Mouse (Mus musculus): ENCODE data around the gene Ralgapa2.

The Ralgapa2 gene

GRCm38 (mm10) chr2:146361076-146361475 lies 151.1 kb downstream of the Ralgapa2 start:
- DNase-seq (ENCODE audit: low spot score in 2 of 2), result no peak

DNA sequence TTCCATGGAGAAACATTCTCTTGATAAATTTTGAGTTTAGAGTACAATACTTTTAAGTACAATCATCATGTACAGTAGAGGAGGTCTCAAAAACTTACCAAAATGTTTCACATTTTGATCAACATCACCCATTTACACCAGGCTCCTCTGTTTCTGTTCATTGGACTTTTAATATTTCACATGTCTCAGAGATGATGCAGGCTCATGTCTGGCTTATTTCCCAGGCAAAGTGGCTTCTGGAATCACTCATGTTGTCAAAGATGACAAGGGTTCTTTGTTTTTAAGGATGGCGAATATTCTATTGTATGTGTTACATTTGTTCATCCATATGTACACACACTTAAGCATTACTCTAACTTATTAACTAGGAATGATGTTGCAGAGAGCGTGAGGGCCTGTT lies 152.5 kb downstream of the Ralgapa2 start:
- no peak for DNase-seq (ENCODE audit: low spot score in 2 of 2)

DNA sequence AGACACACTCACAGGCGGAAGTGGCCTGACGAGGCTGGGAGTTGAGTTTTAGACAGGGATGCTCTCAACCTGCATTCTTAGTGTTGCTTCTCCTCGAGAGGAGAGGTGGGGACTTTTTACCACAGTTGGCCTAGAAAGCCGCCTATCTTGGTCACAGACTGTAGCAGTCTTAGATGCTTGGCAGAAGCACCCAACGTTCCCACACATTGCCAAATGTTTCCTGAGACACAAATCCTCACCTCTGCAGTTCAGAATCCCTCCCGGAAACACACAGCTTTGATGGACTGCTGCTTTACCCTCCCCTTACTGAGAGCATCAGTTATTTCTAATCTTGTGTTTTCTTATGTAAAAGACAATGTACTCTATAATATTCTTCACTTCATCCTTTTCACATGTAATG lies 155.6 kb downstream of the Ralgapa2 start:
- no peak for DNase-seq (ENCODE audit: low spot score in 2 of 2)

- DNase-seq (ENCODE audit: low spot score in 2 of 2), result no peak
Measured at GRCm38 (mm10) chr2:146350230-146350629, 161.9 kb downstream of the Ralgapa2 start.

DNA sequence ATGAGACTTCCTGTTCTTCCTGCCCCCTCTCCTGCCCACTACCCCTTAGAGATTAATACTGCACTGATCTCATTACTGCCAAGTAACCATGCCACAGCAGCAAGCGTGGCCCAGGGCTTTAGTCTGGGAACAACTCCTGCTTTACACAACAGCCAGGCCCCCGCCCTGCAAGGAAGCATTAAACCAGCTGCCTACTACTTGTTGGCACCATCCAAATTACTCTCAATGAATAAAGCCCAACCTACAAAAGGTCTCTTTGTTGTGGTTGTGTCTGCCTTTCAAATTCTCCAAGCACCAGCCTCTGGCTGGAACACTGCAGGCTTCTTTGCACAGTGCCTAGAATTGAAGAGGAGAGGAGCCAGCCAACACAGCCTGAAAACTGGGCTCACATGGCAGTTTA lies 164.2 kb downstream of the Ralgapa2 start:
- no peak for DNase-seq (ENCODE audit: low spot score in 2 of 2)

GRCm38 (mm10) chr2:146340090-146340489 lies 172.1 kb downstream of the Ralgapa2 start:
- DNase-seq (ENCODE audit: low spot score in 2 of 2), result no peak

DNA sequence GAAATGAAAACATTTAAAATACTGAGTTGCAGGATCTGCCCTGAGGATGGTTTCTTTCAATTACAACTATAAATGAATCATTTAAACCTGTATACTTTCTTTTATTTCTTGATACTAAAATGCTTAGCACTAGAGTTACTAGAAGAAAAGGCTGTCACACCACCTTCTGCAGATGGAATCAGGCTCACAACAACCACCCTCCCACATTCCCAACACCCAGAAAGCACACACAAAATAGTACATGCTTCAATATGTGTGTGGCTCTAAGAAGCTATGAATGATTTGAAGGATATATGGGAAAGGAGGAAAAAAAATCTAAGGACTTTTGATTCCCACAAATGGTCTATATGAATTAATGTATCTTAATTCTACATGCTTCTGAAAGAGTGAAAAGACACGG lies 174.6 kb downstream of the Ralgapa2 start:
- DNase-seq (ENCODE audit: low spot score in 2 of 2), result no peak

DNA sequence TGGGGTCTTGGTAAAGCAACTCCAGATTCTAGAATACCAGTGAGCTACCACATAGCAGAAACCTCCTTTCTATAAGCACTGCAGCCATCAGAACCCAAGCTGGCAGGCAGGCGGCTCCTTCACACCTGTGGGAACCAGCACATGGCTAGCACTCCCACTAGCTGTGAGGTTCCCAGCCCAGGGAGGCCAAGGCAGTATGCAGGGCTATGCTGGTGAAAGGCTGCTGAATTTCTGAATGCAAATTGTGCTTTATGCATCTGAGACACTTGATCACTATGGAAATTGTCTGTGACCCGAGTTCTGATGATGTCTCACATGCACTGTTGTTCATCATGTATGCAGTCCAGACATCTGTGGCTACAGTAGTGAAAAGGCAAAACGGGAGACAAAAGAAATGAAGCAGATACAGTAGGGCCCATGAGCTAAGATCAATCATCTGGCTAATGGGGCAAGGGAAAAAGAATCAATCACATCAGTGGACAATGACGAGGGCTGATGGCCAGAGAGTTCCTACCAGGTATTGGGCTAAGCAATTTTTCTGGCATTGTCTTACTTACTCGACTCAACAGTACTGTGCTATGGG lies 180.2 kb downstream of the Ralgapa2 start:
- DNase-seq (ENCODE audit: low spot score in 2 of 2), result no peak

GRCm38 (mm10) chr2:146330772-146331281 lies 181.3 kb downstream of the Ralgapa2 start:
- DNase-seq (ENCODE audit: low spot score in 2 of 2), result no peak

GRCm38 (mm10) chr2:146330101-146330500 lies 182.0 kb downstream of the Ralgapa2 start:
- DNase-seq (ENCODE audit: low spot score in 2 of 2), result no peak

GRCm38 (mm10) chr2:146326654-146327053 lies 185.5 kb downstream of the Ralgapa2 start:
- DNase-seq (ENCODE audit: low spot score in 2 of 2), result no peak

DNA sequence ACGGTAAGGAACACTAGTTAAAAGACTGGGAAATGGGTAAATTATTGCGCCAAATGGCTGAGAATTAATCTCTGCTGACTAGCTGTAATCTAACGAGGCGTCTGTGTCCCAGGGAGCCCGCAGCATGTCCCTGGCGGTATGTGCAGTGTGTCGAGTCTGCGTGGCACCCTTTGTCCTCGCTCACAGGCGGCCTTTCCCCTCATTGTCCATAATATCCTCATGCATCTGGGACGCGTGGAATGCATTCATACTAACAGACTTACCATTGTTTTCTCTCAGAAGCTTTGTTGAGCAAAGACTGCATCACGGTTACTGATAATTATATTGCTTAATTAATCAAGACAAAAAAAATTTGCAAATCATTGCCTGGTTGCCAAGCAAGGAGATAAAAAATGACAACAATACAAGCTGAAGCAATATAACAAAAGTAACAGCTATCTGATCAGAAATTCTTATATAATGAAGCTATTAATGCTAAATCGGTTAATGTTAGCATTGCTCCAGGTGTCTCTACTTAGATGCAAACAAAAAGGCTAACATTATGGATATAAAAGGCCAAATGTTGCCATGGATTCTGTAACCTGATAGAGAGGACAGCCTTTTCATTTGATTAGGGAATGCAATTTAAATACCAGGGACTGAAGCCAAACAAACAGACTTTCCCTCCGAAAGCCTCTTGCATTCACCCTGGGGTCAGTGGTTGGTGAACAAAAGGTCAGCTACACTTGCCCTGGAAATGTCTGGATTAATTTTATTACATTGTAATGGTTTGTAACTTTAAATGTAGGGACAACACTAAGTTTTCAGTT lies 187.0 kb downstream of the Ralgapa2 start:
- no peak for DNase-seq (ENCODE audit: low spot score in 2 of 2)

DNA sequence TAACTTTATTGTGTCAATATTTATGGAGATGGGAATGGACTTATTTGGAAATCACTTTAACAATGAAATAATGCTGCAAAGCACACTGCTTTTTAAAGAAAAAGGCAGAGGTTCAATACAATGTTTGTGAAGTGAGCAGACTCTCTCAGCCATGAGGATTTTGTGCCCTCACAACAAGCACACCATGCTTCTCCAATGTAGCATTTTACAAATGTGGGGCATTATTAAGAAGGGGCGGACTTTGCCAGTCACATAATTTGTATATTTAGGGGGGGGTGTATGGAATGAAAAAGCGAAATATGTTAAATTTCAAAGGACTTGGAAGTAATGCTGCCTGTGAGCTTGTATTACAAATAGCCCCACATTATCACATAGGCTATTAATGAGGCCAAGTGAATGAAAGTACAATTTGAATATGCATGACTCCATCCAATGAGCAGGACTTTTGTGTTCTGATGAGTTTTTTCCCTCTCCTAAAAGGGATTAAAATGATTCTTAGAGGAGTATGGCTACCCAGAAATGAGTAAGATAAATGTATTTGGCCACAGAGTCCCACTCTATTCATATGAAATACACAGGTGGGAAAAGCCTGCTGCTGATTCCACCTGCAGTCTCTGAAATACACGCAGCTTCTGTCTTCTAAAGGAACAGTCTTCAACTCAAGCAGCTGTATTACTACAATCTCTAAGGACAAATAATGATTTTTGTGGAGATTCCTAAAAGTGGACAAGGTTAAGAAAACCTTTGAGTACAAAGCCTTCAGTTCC lies 187.8 kb downstream of the Ralgapa2 start:
- no peak for DNase-seq (ENCODE audit: low spot score in 2 of 2)

GRCm38 (mm10) chr2:146323528-146323927 lies 188.6 kb downstream of the Ralgapa2 start:
- DNase-seq (ENCODE audit: low spot score in 2 of 2), result no peak

- no peak for DNase-seq (ENCODE audit: low spot score in 2 of 2)
Measured at GRCm38 (mm10) chr2:146322770-146323169, 189.4 kb downstream of the Ralgapa2 start.

DNA sequence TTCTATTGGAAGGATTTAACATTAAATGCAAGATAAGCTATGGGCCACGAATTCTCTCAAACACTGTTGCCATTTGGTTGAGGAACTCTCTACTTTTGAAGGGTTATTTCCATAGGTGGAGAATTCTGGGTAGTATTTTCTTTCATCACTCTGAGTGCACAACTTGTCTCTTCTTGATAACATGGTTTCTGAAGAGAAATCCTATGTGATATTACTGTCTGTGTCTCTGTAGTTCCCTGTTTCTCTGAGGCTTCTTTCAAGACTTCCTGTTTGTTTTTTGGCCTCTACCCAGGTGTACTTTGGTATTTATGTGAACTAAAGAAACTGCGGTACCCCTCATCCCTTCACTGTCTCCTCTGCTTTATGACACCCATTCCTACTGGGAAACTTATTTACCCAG lies 190.1 kb downstream of the Ralgapa2 start:
- DNase-seq (ENCODE audit: low spot score in 2 of 2), result no peak

DNA sequence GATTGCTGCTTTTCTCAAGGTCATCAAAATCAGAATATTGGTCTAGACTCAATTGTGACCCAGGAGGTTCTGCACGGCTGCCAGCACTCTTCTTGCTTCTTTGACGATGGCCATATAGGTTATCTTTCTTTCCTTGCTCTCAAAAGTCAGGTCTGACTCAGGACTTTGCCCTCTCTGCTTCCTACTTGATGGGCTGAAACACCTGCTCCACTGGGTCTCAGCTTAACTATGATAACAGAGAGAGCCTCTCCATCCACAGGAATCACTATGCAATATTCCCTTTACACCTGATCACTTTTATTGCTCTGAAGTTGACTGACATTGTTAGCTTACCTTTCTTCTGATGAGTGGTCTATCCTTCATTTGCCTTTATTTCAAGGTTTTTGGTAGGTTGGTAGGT lies 191.5 kb downstream of the Ralgapa2 start:
- no peak for DNase-seq (ENCODE audit: low spot score in 2 of 2)

DNA sequence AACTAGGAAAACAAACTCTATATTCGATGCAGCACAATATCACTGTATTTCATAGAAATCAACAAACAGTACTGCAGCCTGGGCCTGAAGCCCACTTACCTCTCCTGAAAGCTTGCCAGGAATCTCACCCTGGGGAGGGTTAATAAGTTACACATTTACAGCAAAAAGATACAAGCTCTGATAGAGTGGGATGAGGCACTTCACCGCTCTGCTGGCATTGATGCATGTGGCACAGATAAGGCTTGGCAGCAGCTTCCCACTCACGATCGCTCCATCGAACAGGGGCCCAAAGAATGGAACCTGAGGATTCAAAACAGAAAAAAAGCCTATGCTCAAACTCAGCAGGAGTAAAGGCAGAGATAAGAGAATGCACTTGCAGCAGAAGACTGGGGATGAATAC lies 197.4 kb downstream of the Ralgapa2 start:
- DNase-seq (ENCODE audit: low spot score in 2 of 2), result no peak

DNA sequence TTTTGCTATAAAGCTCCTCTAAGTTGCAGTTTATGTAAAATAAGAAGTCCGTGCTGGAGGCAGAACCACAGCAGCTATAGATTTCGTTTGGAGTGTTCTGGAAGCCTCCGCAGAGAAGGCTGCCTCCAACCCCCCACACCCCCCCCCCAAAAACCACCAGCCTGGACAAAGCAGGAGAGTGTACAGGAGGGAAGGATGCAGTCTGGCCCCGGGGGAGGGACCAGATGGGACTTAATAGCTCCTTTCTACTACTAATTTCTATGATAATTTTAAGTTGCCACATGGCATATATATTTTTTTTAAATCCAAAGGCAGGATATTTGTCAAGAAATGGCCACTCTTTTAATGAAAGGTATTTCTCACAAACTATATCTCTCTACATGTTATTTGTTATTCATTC lies 198.3 kb downstream of the Ralgapa2 start:
- no peak for DNase-seq (ENCODE audit: low spot score in 2 of 2)

DNA sequence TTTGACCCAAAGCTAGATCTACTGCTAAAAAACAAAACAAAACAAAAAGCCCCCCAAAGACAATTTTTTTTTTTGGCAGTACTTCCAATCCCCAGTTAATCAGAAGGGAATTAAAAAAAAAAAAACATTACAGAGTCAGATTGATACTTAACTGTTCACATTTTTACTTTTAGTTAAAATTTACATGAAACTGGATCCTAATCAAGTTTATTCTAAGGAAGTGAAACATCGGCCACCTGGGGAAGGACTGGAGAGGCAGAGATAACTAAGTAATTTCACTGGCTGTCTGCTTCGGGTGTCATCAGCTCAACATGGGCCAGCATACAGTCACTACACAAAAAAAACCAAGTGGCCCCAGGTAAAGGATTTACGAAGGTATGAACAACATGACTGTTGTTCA lies 201.4 kb downstream of the Ralgapa2 start:
- DNase-seq (ENCODE audit: low spot score in 2 of 2), result no peak

DNA sequence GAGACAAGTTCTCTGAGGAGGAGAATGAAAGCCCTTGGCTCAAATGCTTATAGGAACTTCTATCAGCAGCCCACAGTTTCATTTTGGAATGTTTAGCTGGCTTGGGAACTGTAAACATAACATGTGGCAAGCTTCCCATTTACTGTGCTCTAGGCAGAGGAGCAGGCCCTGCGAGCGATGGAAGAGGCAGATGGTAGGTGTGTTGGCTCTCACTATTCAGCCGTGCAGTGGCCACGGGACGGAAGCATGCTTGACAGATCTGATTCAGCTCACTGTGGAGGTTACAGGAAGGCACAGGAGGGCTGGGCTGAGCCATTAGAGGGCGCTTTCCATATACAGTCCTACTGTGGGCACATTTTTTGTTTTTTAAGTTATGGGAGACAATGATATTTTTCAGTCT lies 201.9 kb downstream of the Ralgapa2 start:
- DNase-seq (ENCODE audit: low spot score in 2 of 2), result no peak

DNA sequence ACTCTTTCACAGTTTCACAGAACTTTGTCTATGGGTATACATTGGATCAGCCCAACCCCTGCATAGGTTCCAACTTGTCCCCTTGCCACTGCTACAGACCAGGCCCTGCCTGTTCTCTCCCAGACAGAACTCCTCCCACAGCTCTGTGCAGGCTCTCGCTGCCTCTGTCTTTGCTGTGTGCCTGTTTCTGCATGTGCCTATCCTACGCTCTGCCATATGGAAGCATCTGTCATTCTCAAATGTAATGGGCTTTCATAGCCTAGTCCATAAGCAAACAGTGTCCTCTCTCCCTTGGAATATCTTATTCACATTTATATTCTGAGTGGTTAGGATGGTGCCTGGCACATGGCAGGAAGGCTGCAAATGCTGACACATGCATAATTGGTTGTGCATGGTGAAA lies 202.7 kb downstream of the Ralgapa2 start:
- no peak for DNase-seq (ENCODE audit: low spot score in 2 of 2)

GRCm38 (mm10) chr2:146307060-146307459 lies 205.1 kb downstream of the Ralgapa2 start:
- DNase-seq (ENCODE audit: low spot score in 2 of 2), result no peak
